Mouse (Mus musculus): ENCODE data around the gene Slc9a1. TPM values are rescaled to one million over a fixed set of nuclear protein-coding genes. Genes with fewer than 3 reads are reported as not detected.

Gene Slc9a1
- polyA plus RNA-seq, 1 experiment from 2014 or later = 7.3 TPM

- no peaks in the 10 kb centered on the region for H3K27me3 ChIP-seq
- no peaks in the 10 kb centered on the region for H3K9me3 ChIP-seq
- peaks cover 72% of the 10 kb centered on the region for H3K4me1 ChIP-seq (replicated peaks)
- no peak overlapping the region for H3K4me2 ChIP-seq
- no peak overlapping the region for H3K27ac ChIP-seq
- ATAC-seq (ENCODE audit: insufficient number of reproducible peaks, insufficient read depth, low FRiP score, low TSS enrichment, low read depth) = no peak
- H3K36me3 ChIP-seq = peaks cover 8% of the 10 kb centered on the region
- no peak overlapping the region for H3K4me3 ChIP-seq (replicated peaks)
- no peak overlapping the region for H3K9ac ChIP-seq (replicated peaks)
- 75% methylated on average over 10 of the region's 10 CpGs for WGBS
Measured at GRCm38 (mm10) chr4:133375812-133376577, 6.5 kb downstream of the Slc9a1 start.

DNA sequence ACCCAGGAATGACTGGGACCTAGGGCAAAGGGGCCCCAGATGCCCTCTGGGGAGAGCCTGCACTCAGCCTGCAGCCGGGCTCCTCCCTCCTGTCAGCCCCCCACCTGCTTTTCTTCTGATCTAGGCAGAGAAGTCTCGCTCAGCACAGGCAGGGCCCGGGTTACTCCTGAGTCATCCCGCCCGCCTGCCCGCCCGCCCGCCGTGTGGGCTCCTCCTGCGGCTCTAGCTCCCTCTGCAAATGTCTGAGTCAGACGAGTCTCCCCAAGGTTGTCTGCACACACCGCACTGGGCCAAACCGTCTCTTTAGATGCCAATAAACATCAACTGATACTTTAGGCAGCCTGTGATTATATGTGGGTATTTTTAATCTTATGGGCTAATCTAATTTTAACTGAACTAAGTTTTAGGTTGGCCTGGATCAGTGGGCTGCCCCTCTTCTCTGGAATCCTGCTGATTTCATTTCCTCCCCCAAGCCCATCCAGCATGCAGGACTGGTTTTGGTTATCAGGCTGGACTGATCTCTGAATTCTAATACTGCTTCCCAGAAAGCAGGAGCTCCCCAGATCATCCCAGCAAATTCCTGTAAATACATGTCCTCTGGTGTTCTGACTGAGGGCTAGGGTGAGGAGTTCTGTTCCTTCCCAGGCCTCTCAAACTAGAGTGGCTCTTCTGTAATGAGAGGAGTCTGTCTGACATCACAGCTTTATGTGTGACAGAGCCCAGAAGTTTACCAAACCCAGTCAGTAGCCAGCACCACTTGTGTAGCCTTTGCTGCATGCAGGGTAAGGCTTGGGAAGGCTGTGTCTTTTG is 8.9 kb downstream of the Slc9a1 start:
- peaks cover 18% of the 10 kb centered on the region for H3K36me3 ChIP-seq
- no peak overlapping the region for H3K4me3 ChIP-seq (replicated peaks)
- no peaks in the 10 kb centered on the region for H3K27me3 ChIP-seq
- peak overlapping the region; percentile 66 for H3K27ac ChIP-seq
- 5% methylated on average over 13 of the region's 13 CpGs for WGBS
- peak overlapping the region; percentile 31; the same call in 1 of the 2 replicates for H3K9ac ChIP-seq (replicated peaks)
- H3K9me3 ChIP-seq = no peaks in the 10 kb centered on the region
- H3K4me2 ChIP-seq = peak overlapping the region; percentile 26
- H3K4me1 ChIP-seq (replicated peaks) = peaks cover 55% of the 10 kb centered on the region
- ATAC-seq (ENCODE audit: insufficient number of reproducible peaks, insufficient read depth, low FRiP score, low TSS enrichment, low read depth) = no peak

- WGBS = 39% methylated on average over 5 of the region's 5 CpGs
- Histone ChIP-seq H3K4me1 (replicated peaks) (peaks cover 50% of the 10 kb centered on the region), H3K9me3 (no peaks in the 10 kb centered on the region), H3K4me2 (no peak overlapping the region), H3K4me3 (replicated peaks) (no peak overlapping the region), H3K36me3 (peaks cover 18% of the 10 kb centered on the region), H3K27ac (peak overlapping the region; percentile 66), H3K9ac (replicated peaks) (0 out of 2 replicates have a peak overlapping the region, but pooled peaks have one; percentile 31), H3K27me3 (no peaks in the 10 kb centered on the region)
- ATAC-seq (ENCODE audit: insufficient number of reproducible peaks, insufficient read depth, low FRiP score, low TSS enrichment, low read depth) = no peak
Measured at GRCm38 (mm10) chr4:133379046-133379347, 9.5 kb downstream of the Slc9a1 start.

GRCm38 (mm10) chr4:133379861-133380260 is 10.4 kb downstream of the Slc9a1 start:
- Histone ChIP-seq H3K4me1 (replicated peaks) (peaks cover 50% of the 10 kb centered on the region), H3K27ac (peak overlapping the region; percentile 64; the same call in 1 of the 2 replicates), H3K9ac (replicated peaks) (no peak overlapping the region), H3K4me3 (replicated peaks) (no peak overlapping the region), H3K4me2 (no peak overlapping the region), H3K27me3 (no peaks in the 10 kb centered on the region), H3K9me3 (no peaks in the 10 kb centered on the region), H3K36me3 (peaks cover 16% of the 10 kb centered on the region)
- 50% methylated on average over 3 of the region's 3 CpGs for WGBS
- no peak for ATAC-seq (ENCODE audit: insufficient number of reproducible peaks, insufficient read depth, low FRiP score, low TSS enrichment, low read depth)

DNA sequence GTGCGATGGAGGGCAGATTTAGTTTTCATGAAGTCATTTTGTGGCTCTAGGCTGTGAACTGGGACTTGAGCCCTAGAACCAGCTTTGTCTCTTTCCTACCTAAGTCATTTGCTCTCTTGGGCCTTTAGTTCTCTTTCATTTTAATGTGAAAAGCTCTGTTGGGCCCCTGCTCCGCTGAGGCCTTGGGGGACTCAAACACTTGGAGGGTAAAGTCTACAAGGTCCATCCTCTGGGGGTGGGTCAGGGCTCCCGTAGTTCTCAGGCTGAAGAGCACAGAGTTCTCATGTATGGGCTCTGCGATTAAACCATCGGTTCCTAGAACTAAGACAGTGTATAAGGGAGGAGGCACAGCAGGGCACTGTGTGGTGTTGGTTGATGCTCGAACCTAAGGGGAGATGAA is 11.0 kb downstream of the Slc9a1 start:
- 72% methylated on average over 6 of the region's 6 CpGs for WGBS
- ATAC-seq (ENCODE audit: insufficient number of reproducible peaks, insufficient read depth, low FRiP score, low TSS enrichment, low read depth) = no peak
- peaks cover 50% of the 10 kb centered on the region for H3K4me1 ChIP-seq (replicated peaks)

DNA sequence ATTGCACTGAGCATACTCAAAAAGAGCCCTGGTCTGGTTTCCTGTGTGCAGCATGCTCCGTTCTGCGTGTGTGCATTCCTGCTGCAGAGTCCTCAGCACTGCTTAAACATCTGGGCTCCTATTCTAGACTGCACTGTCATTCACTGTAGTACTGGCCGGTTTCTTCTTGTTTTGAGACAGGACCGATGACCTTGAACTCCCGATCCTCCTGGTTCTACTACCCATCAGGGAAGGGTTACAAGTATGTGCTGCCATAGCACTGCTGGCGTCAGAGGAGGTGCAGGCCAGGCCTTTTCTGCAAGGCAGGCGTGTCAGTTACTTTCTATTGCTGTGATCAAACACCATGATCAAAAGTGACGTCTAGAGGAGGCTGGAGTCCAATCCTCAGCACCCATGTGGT is 11.6 kb downstream of the Slc9a1 start:
- Histone ChIP-seq H3K4me3 (replicated peaks) (no peak overlapping the region), H3K27ac (peak overlapping the region; percentile 64), H3K36me3 (peaks cover 15% of the 10 kb centered on the region), H3K4me2 (no peak overlapping the region; the same call in 1 of the 2 replicates), H3K4me1 (replicated peaks) (peaks cover 44% of the 10 kb centered on the region), H3K9ac (replicated peaks) (no peak overlapping the region), H3K27me3 (no peaks in the 10 kb centered on the region), H3K9me3 (no peaks in the 10 kb centered on the region)
- 73% methylated on average over 8 of the region's 8 CpGs for WGBS
- ATAC-seq (ENCODE audit: insufficient number of reproducible peaks, insufficient read depth, low FRiP score, low TSS enrichment, low read depth) = no peak

More for the DNA sequence above, 11.0 kb downstream of the Slc9a1 start:
- Histone ChIP-seq H3K36me3 (peaks cover 13% of the 10 kb centered on the region), H3K27ac (peak overlapping the region; percentile 64), H3K27me3 (no peaks in the 10 kb centered on the region), H3K4me2 (0 out of 2 replicates have a peak overlapping the region, but pooled peaks have one; percentile 2), H3K9ac (replicated peaks) (no peak overlapping the region), H3K4me3 (replicated peaks) (no peak overlapping the region), H3K9me3 (no peaks in the 10 kb centered on the region)

- 77% methylated on average over 7 of the region's 7 CpGs for WGBS
- Histone ChIP-seq H3K4me3 (replicated peaks) (no peak overlapping the region), H3K9ac (replicated peaks) (no peak overlapping the region), H3K27ac (0 out of 2 replicates have a peak overlapping the region, but pooled peaks have one; percentile 31), H3K4me1 (replicated peaks) (peaks cover 10% of the 10 kb centered on the region), H3K4me2 (no peak overlapping the region), H3K9me3 (no peaks in the 10 kb centered on the region), H3K36me3 (peaks cover 15% of the 10 kb centered on the region), H3K27me3 (no peaks in the 10 kb centered on the region)
- ATAC-seq (ENCODE audit: insufficient number of reproducible peaks, insufficient read depth, low FRiP score, low TSS enrichment, low read depth) = no peak
Measured at GRCm38 (mm10) chr4:133386061-133386797, 16.7 kb downstream of the Slc9a1 start.

GRCm38 (mm10) chr4:133387053-133387452 is 17.5 kb downstream of the Slc9a1 start:
- peaks cover 12% of the 10 kb centered on the region for H3K4me1 ChIP-seq (replicated peaks)
- H3K27me3 ChIP-seq = no peaks in the 10 kb centered on the region
- H3K27ac ChIP-seq = no peak overlapping the region
- H3K36me3 ChIP-seq = peaks cover 9% of the 10 kb centered on the region
- no peak overlapping the region for H3K4me2 ChIP-seq
- H3K9ac ChIP-seq (replicated peaks) = no peak overlapping the region
- no peaks in the 10 kb centered on the region for H3K9me3 ChIP-seq
- ATAC-seq (ENCODE audit: insufficient number of reproducible peaks, insufficient read depth, low FRiP score, low TSS enrichment, low read depth) = no peak
- H3K4me3 ChIP-seq (replicated peaks) = no peak overlapping the region

GRCm38 (mm10) chr4:133388781-133389552 is 19.5 kb downstream of the Slc9a1 start:
- Histone ChIP-seq H3K9me3 (no peaks in the 10 kb centered on the region), H3K4me1 (replicated peaks) (peaks cover 12% of the 10 kb centered on the region), H3K27me3 (no peaks in the 10 kb centered on the region), H3K36me3 (peaks cover 5% of the 10 kb centered on the region; the same call in 1 of the 2 replicates), H3K27ac (no peak overlapping the region), H3K4me3 (replicated peaks) (no peak overlapping the region), H3K9ac (replicated peaks) (no peak overlapping the region), H3K4me2 (no peak overlapping the region)
- no peak for ATAC-seq (ENCODE audit: insufficient number of reproducible peaks, insufficient read depth, low FRiP score, low TSS enrichment, low read depth)
- WGBS = 91% methylated on average over 16 of the region's 16 CpGs

DNA sequence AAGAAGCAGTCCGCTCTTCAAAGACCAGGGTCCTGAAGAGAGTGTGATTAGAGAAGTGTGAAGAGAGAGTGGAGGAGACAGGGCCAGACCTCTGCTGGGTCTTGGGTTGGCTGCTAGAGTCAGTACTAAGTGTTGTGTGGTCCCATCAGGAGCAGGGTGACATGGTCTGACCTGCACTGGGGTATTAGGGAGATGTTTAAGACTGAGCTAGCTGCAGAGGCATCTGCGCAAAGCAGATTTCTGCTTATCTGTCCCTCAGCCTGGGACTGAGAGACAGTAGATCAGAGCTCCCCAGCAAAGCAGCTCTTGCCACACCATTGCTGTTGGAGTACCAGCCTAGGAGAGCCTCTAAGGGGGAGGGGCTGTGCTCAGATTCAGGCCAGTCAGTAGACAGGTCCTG is 20.5 kb downstream of the Slc9a1 start:
- Histone ChIP-seq H3K27ac (no peak overlapping the region), H3K9ac (replicated peaks) (no peak overlapping the region), H3K36me3 (peaks cover 5% of the 10 kb centered on the region; the same call in 1 of the 2 replicates), H3K4me1 (replicated peaks) (peaks cover 21% of the 10 kb centered on the region), H3K27me3 (no peaks in the 10 kb centered on the region), H3K4me3 (replicated peaks) (no peak overlapping the region), H3K4me2 (no peak overlapping the region), H3K9me3 (no peaks in the 10 kb centered on the region)
- ATAC-seq (ENCODE audit: insufficient number of reproducible peaks, insufficient read depth, low FRiP score, low TSS enrichment, low read depth) = no peak
- WGBS = 91% methylated on average over 2 of the region's 2 CpGs
